Mouse (Mus musculus) hindbrain, embryonic 14.5 days (tissue): ENCODE data around the gene Ric8a. TPM values are rescaled to one million over a fixed set of nuclear protein-coding genes. Genes with fewer than 3 reads are reported as not detected.

Source experiments
- ATAC-seq: fragments of 200-750 bp; cut with Nextera tagmentation; 2 replicates; pipeline ENCODE4 v1.8.0; 2017; ENCODE audit warnings: moderate number of reproducible peaks, mild to moderate bottlenecking, moderate TSS enrichment, moderate library complexity; ENCODE audit not compliant: low FRiP score
- DNase-seq: peaks from one replicate; pipeline ENCODE4 v3.0.0-alpha.2; 2015; ENCODE audit warnings: low spot score
- H3K27ac ChIP-seq: fragments of 300-500 bp; sonication (generic); 2 replicates; pipeline ENCODE4 v1.5.1; 2014; ENCODE audit warnings: mild to moderate bottlenecking, moderate library complexity
- H3K27me3 ChIP-seq: fragments of 300-500 bp; sonication (generic); 2 replicates; pipeline ENCODE4 v1.6.1; 2014; ENCODE audit warnings: mild to moderate bottlenecking, low read length, mixed read lengths; ENCODE audit not compliant: control insufficient read depth, insufficient read depth
- H3K36me3 ChIP-seq: fragments of 300-500 bp; sonication (generic); replicated peaks from 2 replicates; pipeline ENCODE4 v1.6.1; 2014; ENCODE audit not compliant: control insufficient read depth, insufficient read depth
- H3K4me1 ChIP-seq: fragments of 300-500 bp; sonication (generic); replicated peaks from 2 replicates; pipeline ENCODE4 v1.6.1; 2014; ENCODE audit warnings: antibody characterized with exemption, low read length, mixed read lengths; ENCODE audit not compliant: control insufficient read depth, insufficient read depth
- H3K4me2 ChIP-seq: fragments of 300-500 bp; sonication (generic); replicated peaks from 2 replicates; pipeline ENCODE4 v1.6.1; 2014; ENCODE audit warnings: mild to moderate bottlenecking, moderate library complexity
- H3K4me3 ChIP-seq: fragments of 300-500 bp; sonication (generic); replicated peaks from 2 replicates; pipeline ENCODE4 v1.5.1; 2014; ENCODE audit warnings: mild to moderate bottlenecking, low read length
- H3K9ac ChIP-seq: fragments of 300-500 bp; sonication (generic); 2 replicates; pipeline ENCODE4 v1.6.1; 2014
- H3K9me3 ChIP-seq: fragments of 300-500 bp; sonication (generic); 2 replicates; pipeline ENCODE4 v1.6.1; 2016; ENCODE audit warnings: low read length; ENCODE audit not compliant: control insufficient read depth
- WGBS: fragments of 180-500 bp; shearing (Covaris S2); extraction: QIAGEN DNeasy Blood & Tissue Kit; methylation state at CpG from one replicate; pipeline ENCODE4 v1.1.7; 2014; 5-methylcytosine and 5-hydroxymethylcytosine counted together
- polyA plus RNA-seq: library from polyadenylated mRNA; unstranded; fragments of >200 nt; fragmentation: Nextera tagmentation; extraction: Ambion mirVana; gene quantifications from 2 replicates; pipeline ENCODE4 v1.2.1, GENCODE M21; 2014

The Ric8a gene
- polyA plus RNA-seq, 1 experiment from 2014 or later = 92.8 TPM

- H3K9me3 ChIP-seq = no peaks in the 10 kb centered on the region
- ATAC-seq = no peak
- peaks cover 54% of the 10 kb centered on the region for H3K36me3 ChIP-seq
- no peak for DNase-seq
- H3K4me3 ChIP-seq = no peak overlapping the region
- H3K27ac ChIP-seq = no peak overlapping the region
- no peak overlapping the region for H3K4me2 ChIP-seq
- no peaks in the 10 kb centered on the region for H3K4me1 ChIP-seq
- 74% methylated on average over 3 of the region's 3 CpGs for WGBS
- H3K27me3 ChIP-seq = no peaks in the 10 kb centered on the region
- H3K9ac ChIP-seq = no peak overlapping the region
Measured at GRCm38 (mm10) chr7:140899121-140899520, 42.4 kb downstream of the Ric8a start.

- no peaks in the 10 kb centered on the region for H3K4me1 ChIP-seq
- no peak within 1 kb of the TSS for H3K27ac ChIP-seq
- ATAC-seq (no peak), DNase-seq (no peak)
- no peaks in the 10 kb centered on the region for H3K27me3 ChIP-seq
- 81% methylated on average over 10 of the region's 10 CpGs for WGBS
- H3K9me3 ChIP-seq = no peaks in the 10 kb centered on the region
- H3K4me2 ChIP-seq = no peak within 1 kb of the TSS
- no peak within 1 kb of the TSS for H3K4me3 ChIP-seq
- peaks cover 43% of the 10 kb centered on the region for H3K36me3 ChIP-seq
- H3K9ac ChIP-seq = no peak within 1 kb of the TSS
Measured at GRCm38 (mm10) chr7:140900220-140900619, 43.5 kb downstream of the Ric8a start, which contains the start of gene Cox8b. TSS of gene Cox8b (minus strand) at chr7:140900446.

GRCm38 (mm10) chr7:140902036-140902875, 45.5 kb downstream of the Ric8a start:
- no peak overlapping the region for H3K9ac ChIP-seq
- WGBS = 81% methylated on average over 15 of the region's 15 CpGs

GRCm38 (mm10) chr7:140903212-140903611, 46.5 kb downstream of the Ric8a start:
- H3K4me1 ChIP-seq = no peaks in the 10 kb centered on the region
- no peak overlapping the region for H3K4me3 ChIP-seq
- peak overlapping the region; percentile 25; the same call in 1 of the 2 replicates for H3K9ac ChIP-seq
- 24% methylated on average over 13 of the region's 13 CpGs for WGBS
- H3K27ac ChIP-seq = no peak overlapping the region
- DNase-seq (peak; percentile 78), ATAC-seq (peak; percentile 55; the same call in 1 of the 2 replicates)
- no peaks in the 10 kb centered on the region for H3K9me3 ChIP-seq
- H3K27me3 ChIP-seq = no peaks in the 10 kb centered on the region
- peaks cover 15% of the 10 kb centered on the region for H3K36me3 ChIP-seq
- H3K4me2 ChIP-seq = no peak overlapping the region

More at GRCm38 (mm10) chr7:140902036-140902875, 45.5 kb downstream of the Ric8a start:
- DNase-seq (no peak), ATAC-seq (no peak)
- Histone ChIP-seq H3K4me1 (no peaks in the 10 kb centered on the region), H3K36me3 (peaks cover 25% of the 10 kb centered on the region), H3K4me2 (no peak overlapping the region), H3K9me3 (no peaks in the 10 kb centered on the region), H3K27ac (no peak overlapping the region), H3K4me3 (no peak overlapping the region), H3K27me3 (no peaks in the 10 kb centered on the region)

GRCm38 (mm10) chr7:140905642-140906081, 48.9 kb downstream of the Ric8a start:
- no peak for DNase-seq
- H3K27me3 ChIP-seq = no peaks in the 10 kb centered on the region
- H3K4me3 ChIP-seq = no peak overlapping the region
- H3K36me3 ChIP-seq = no peaks in the 10 kb centered on the region
- H3K9ac ChIP-seq = no peak overlapping the region
- 71% methylated on average over 2 of the region's 2 CpGs for WGBS
- H3K9me3 ChIP-seq = no peaks in the 10 kb centered on the region
- no peak overlapping the region for H3K4me2 ChIP-seq
- 0 out of 2 replicates have a peak, but pooled peaks cover 4% of the 10 kb centered on the region for H3K4me1 ChIP-seq
- no peak overlapping the region for H3K27ac ChIP-seq
- ATAC-seq = no peak

GRCm38 (mm10) chr7:140907131-140907530, 50.4 kb downstream of the Ric8a start:
- DNase-seq = no peak
- WGBS = 87% methylated on average over 13 of the region's 13 CpGs
- ATAC-seq = no peak
- H3K4me1 ChIP-seq = 0 out of 2 replicates have a peak, but pooled peaks cover 4% of the 10 kb centered on the region
- H3K27me3 ChIP-seq = no peaks in the 10 kb centered on the region
- H3K27ac ChIP-seq = no peak overlapping the region
- H3K36me3 ChIP-seq = no peaks in the 10 kb centered on the region
- no peaks in the 10 kb centered on the region for H3K9me3 ChIP-seq
- no peak overlapping the region for H3K9ac ChIP-seq
- H3K4me2 ChIP-seq = no peak overlapping the region
- H3K4me3 ChIP-seq = no peak overlapping the region

GRCm38 (mm10) chr7:140907697-140908096, 50.9 kb downstream of the Ric8a start:
- WGBS = 85% methylated on average over 7 of the region's 7 CpGs
- no peak overlapping the region for H3K9ac ChIP-seq
- no peak for ATAC-seq
- no peak for DNase-seq
- H3K4me2 ChIP-seq = no peak overlapping the region
- no peak overlapping the region for H3K27ac ChIP-seq
- H3K36me3 ChIP-seq = no peaks in the 10 kb centered on the region
- no peaks in the 10 kb centered on the region for H3K27me3 ChIP-seq
- no peak overlapping the region for H3K4me3 ChIP-seq
- no peaks in the 10 kb centered on the region for H3K9me3 ChIP-seq
- H3K4me1 ChIP-seq = 0 out of 2 replicates have a peak, but pooled peaks cover 4% of the 10 kb centered on the region

GRCm38 (mm10) chr7:140908181-140908580, 51.4 kb downstream of the Ric8a start:
- 50% methylated on average over 7 of the region's 7 CpGs for WGBS
- peak overlapping the region; percentile 70; the same call in 1 of the 2 replicates for H3K4me2 ChIP-seq

GRCm38 (mm10) chr7:140908634-140909107, 51.9 kb downstream of the Ric8a start:
- WGBS = under 1% methylated on average over 19 of the region's 19 CpGs
- ATAC-seq (peak; percentile 57; the same call in 1 of the 2 replicates), DNase-seq (peak; percentile 79)
- Histone ChIP-seq H3K4me2 (peak overlapping the region; percentile 70), H3K9ac (peak overlapping the region; percentile 5; the same call in 1 of the 2 replicates), H3K36me3 (no peaks in the 10 kb centered on the region), H3K4me3 (peak overlapping the region; percentile 25), H3K9me3 (no peaks in the 10 kb centered on the region), H3K27me3 (no peaks in the 10 kb centered on the region), H3K4me1 (0 out of 2 replicates have a peak, but pooled peaks cover 4% of the 10 kb centered on the region), H3K27ac (no peak overlapping the region)

More at GRCm38 (mm10) chr7:140908181-140908580, 51.4 kb downstream of the Ric8a start:
- no peaks in the 10 kb centered on the region for H3K36me3 ChIP-seq
- no peaks in the 10 kb centered on the region for H3K27me3 ChIP-seq
- no peak overlapping the region for H3K9ac ChIP-seq
- H3K9me3 ChIP-seq = no peaks in the 10 kb centered on the region
- H3K4me1 ChIP-seq = 0 out of 2 replicates have a peak, but pooled peaks cover 4% of the 10 kb centered on the region
- H3K27ac ChIP-seq = no peak overlapping the region
- ATAC-seq (0 out of 2 replicates have a peak, but pooled peaks have one; percentile 2), DNase-seq (no peak)
- H3K4me3 ChIP-seq = no peak overlapping the region
